Mouse (Mus musculus) kidney, adult 2 months (tissue): Measurements from ENCODE around the gene Carns1.

ENCODE experiments used
- CTCF ChIP-seq: fragments of 200-500 bp; conservative IDR thresholded peaks from 2 replicates; pipeline ENCODE4 v1.5.1; 2011; ENCODE audit warnings: low read depth, mild to moderate bottlenecking, control low read depth, low read length, moderate library complexity, mixed read lengths; ENCODE audit not compliant: insufficient read depth, insufficient read length
- POLR2A ChIP-seq: fragments of 200-500 bp; IDR thresholded peaks from one replicate; pipeline ENCODE4 v1.6.1; 2011; ENCODE audit warnings: low read depth, low read length, control low read depth

GRCm38 (mm10) chr19:4159049-4159448 lies 16.2 kb downstream of the Carns1 start:
- TF ChIP-seq CTCF: no peak
- no peak for TF ChIP-seq POLR2A
